Mouse (Mus musculus) olfactory bulb, adult 2 months (tissue): ENCODE results near the gene Arhgap28.

Source experiments
- CTCF ChIP-seq: fragments of 200-500 bp; IDR thresholded peaks from 2 replicates; pipeline ENCODE4 v1.5.1; 2012; ENCODE audit warnings: low read depth, mild to moderate bottlenecking, low read length, moderate library complexity; ENCODE audit not compliant: insufficient read depth
- POLR2A ChIP-seq: fragments of 200-500 bp; IDR thresholded peaks from 2 replicates; pipeline ENCODE4 v1.6.1; 2012; ENCODE audit warnings: mild to moderate bottlenecking, low read depth, low read length, moderate library complexity; ENCODE audit not compliant: insufficient read depth

DNA sequence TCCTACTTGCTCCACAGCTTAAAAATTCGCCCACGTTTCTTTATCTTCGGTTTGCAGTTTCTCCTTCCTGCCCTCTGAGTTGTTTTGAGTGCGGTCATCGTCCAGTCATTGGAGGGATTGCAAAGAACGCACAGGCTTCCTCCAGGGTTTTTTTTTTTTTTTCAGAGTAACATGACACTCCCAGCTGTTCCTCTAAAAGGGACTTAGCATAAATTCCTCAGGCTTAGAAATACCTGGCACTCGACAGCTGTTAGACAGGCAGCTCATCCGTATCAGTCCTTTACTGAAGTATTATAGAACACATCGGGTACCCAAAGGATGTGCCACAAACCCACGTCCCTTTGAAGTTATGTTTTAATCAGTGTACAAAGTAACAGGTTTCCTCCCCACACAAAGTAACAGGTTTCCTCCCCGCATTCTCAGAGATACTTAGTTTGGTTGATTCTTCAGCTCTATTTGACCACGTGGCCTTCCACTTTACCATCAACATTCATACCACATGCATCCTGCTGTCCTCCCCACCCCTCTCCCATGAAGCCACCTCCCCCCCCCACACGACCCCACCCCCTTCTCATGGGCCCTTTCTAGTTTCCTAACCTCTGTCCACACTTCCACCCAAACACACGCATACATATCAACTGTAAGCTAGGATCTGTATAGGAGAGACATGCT, 7.7 kb downstream of the Arhgap28 start:
- TF ChIP-seq CTCF (no peak), POLR2A (no peak)
